In genomic region chr8:107425230-107425597, GRCm38 (mm10) we compare ENCODE assay signal across 8 mouse cellular contexts. TPM values are rescaled to one million over a fixed set of nuclear protein-coding genes. Genes with fewer than 3 reads are reported as not detected.
DNase-seq lines count a peak whose midpoint lies in the region; ATAC-seq lines count a peak whose summit lies in the region.

No protein-coding gene starts in this region.

- no peak overlapping the region for H3K27ac ChIP-seq in kidney, embryonic 15.5 days
- no peak overlapping the region for H3K27ac ChIP-seq in embryonic facial prominence, embryonic 13.5 days
- no peak overlapping the region for H3K27ac ChIP-seq in intestine, embryonic 14.5 days (ENCODE audit: low read depth)
- no peak overlapping the region for H3K27ac ChIP-seq in midbrain, embryonic 15.5 days

- no peaks in the 10 kb centered on the region for H3K27me3 ChIP-seq in kidney, embryonic 15.5 days
- no peaks in the 10 kb centered on the region for H3K27me3 ChIP-seq in embryonic facial prominence, embryonic 13.5 days
- no peaks in the 10 kb centered on the region for H3K27me3 ChIP-seq in intestine, embryonic 14.5 days (replicated peaks; ENCODE audit: control insufficient read depth, insufficient read depth, low read length)
- H3K27me3 ChIP-seq in midbrain, embryonic 15.5 days (replicated peaks), result no peaks in the 10 kb centered on the region

- H3K9ac ChIP-seq in kidney, embryonic 15.5 days, result no peak overlapping the region
- no peak overlapping the region for H3K9ac ChIP-seq in embryonic facial prominence, embryonic 13.5 days
- H3K9ac ChIP-seq in intestine, embryonic 14.5 days (ENCODE audit: low read length), result no peak overlapping the region
- H3K9ac ChIP-seq in midbrain, embryonic 15.5 days, result no peak overlapping the region

- ATAC-seq in kidney, embryonic 15.5 days (replicated peaks; ENCODE audit: low FRiP score), result no peak
- no peak for ATAC-seq in embryonic facial prominence, embryonic 13.5 days (ENCODE audit: insufficient number of reproducible peaks, insufficient read depth, low FRiP score, low TSS enrichment, low read depth)
- no peak for ATAC-seq in intestine, embryonic 14.5 days (replicated peaks; ENCODE audit: low FRiP score, low TSS enrichment, low read depth)
- ATAC-seq in midbrain, embryonic 15.5 days (replicated peaks), result no peak

- H3K9me3 ChIP-seq in kidney, embryonic 15.5 days (replicated peaks), result no peaks in the 10 kb centered on the region
- no peaks in the 10 kb centered on the region for H3K9me3 ChIP-seq in embryonic facial prominence, embryonic 13.5 days
- H3K9me3 ChIP-seq in intestine, embryonic 14.5 days (ENCODE audit: control insufficient read depth, low read length), result no peaks in the 10 kb centered on the region
- H3K9me3 ChIP-seq in midbrain, embryonic 15.5 days, result no peaks in the 10 kb centered on the region

- peak overlapping the region; percentile 88; the same call in 1 of the 2 replicates for H3K4me3 ChIP-seq in kidney, embryonic 15.5 days (replicated peaks)
- peak overlapping the region; percentile 83 for H3K4me3 ChIP-seq in embryonic facial prominence, embryonic 13.5 days
- H3K4me3 ChIP-seq in intestine, embryonic 14.5 days (ENCODE audit: low read depth, low read length), result peak overlapping the region; percentile 100; the same call in 1 of the 2 replicates
- peak overlapping the region; percentile 82 for H3K4me3 ChIP-seq in midbrain, embryonic 15.5 days

- H3K36me3 ChIP-seq in kidney, embryonic 15.5 days, result peaks cover 31% of the 10 kb centered on the region
- peaks cover 30% of the 10 kb centered on the region for H3K36me3 ChIP-seq in embryonic facial prominence, embryonic 13.5 days
- H3K36me3 ChIP-seq in intestine, embryonic 14.5 days (ENCODE audit: control insufficient read depth, insufficient read depth, low read length), result peaks cover 25% of the 10 kb centered on the region
- peaks cover 10% of the 10 kb centered on the region; the same call in 1 of the 2 replicates for H3K36me3 ChIP-seq in midbrain, embryonic 15.5 days (replicated peaks)

- peaks cover 14% of the 10 kb centered on the region for H3K4me1 ChIP-seq in kidney, embryonic 15.5 days
- peaks cover 28% of the 10 kb centered on the region for H3K4me1 ChIP-seq in embryonic facial prominence, embryonic 13.5 days
- peaks cover 7% of the 10 kb centered on the region for H3K4me1 ChIP-seq in intestine, embryonic 14.5 days (replicated peaks; ENCODE audit: control insufficient read depth, insufficient read depth, low read length)
- H3K4me1 ChIP-seq in midbrain, embryonic 15.5 days, result peaks cover 22% of the 10 kb centered on the region

- DNase-seq in kidney, postnatal 4 days, result no peak
- DNase-seq in intestine, embryonic 14.5 days (ENCODE audit: low spot score), result no peak
- no peak for DNase-seq in cerebellum, postnatal 4 days (ENCODE audit: low spot score in 2 of 2)
- no peak for DNase-seq in adrenal gland, adult 2 months
- DNase-seq in adrenal gland, adult (ENCODE audit: inconsistent age in 2 of 2, low spot score in 1 of 2), result no peak

- WGBS in kidney, embryonic 15.5 days, result 48% methylated on average over 8 of the region's 8 CpGs
- WGBS in embryonic facial prominence, embryonic 13.5 days, result 45% methylated on average over 8 of the region's 8 CpGs
- 48% methylated on average over 8 of the region's 8 CpGs for WGBS in intestine, embryonic 14.5 days
- 47% methylated on average over 8 of the region's 8 CpGs for WGBS in midbrain, embryonic 15.5 days

- peak overlapping the region; percentile 77 for H3K4me2 ChIP-seq in kidney, embryonic 15.5 days
- 0 out of 2 replicates have a peak overlapping the region, but pooled peaks have one; percentile 82 for H3K4me2 ChIP-seq in embryonic facial prominence, embryonic 13.5 days
- H3K4me2 ChIP-seq in intestine, embryonic 14.5 days (ENCODE audit: low read length), result peak overlapping the region; percentile 18; the same call in 1 of the 2 replicates
- H3K4me2 ChIP-seq in midbrain, embryonic 15.5 days, result peak overlapping the region; percentile 82; the same call in 1 of the 2 replicates

RNA-seq across cellular contexts. Expression of gene Nob1, which starts 0.4 kb away (rescaled TPM):
- polyA plus RNA-seq in kidney, embryonic 15.5 days (2015; fragmentation: Nextera tagmentation; extraction: Ambion mirVana), result 86.1 and 89.0 TPM in 2 replicates
- 96.8 and 106 TPM in 2 replicates for polyA plus RNA-seq in embryonic facial prominence, embryonic 13.5 days (2015; fragmentation: Nextera tagmentation; extraction: Ambion mirVana)
- polyA plus RNA-seq in intestine, embryonic 14.5 days (2014; fragmentation: Nextera tagmentation; extraction: Ambion mirVana), result 66.2 and 82.6 TPM in 2 replicates
- 68.0 and 70.0 TPM in 2 replicates for polyA plus RNA-seq in midbrain, embryonic 15.5 days (2015; fragmentation: Nextera tagmentation; extraction: Ambion mirVana)
- 10 to 100 TPM; 26.0 to 38.4 TPM for total RNA-seq in adrenal gland, adult 2 months (2021)
- 19.7 and 20.3 TPM in 2 replicates for polyA plus RNA-seq in adrenal gland, adult 2 months (2012; rRNA removed)

RNA-seq across cellular contexts. Expression of gene Wwp2, which starts 11.0 kb away (rescaled TPM):
- 42.0 and 50.4 TPM in 2 replicates for polyA plus RNA-seq in kidney, embryonic 15.5 days (2015; fragmentation: Nextera tagmentation; extraction: Ambion mirVana)
- 158 and 211 TPM in 2 replicates for polyA plus RNA-seq in embryonic facial prominence, embryonic 13.5 days (2015; fragmentation: Nextera tagmentation; extraction: Ambion mirVana)
- 40.4 and 43.6 TPM in 2 replicates for polyA plus RNA-seq in intestine, embryonic 14.5 days (2014; fragmentation: Nextera tagmentation; extraction: Ambion mirVana)
- polyA plus RNA-seq in midbrain, embryonic 15.5 days (2015; fragmentation: Nextera tagmentation; extraction: Ambion mirVana), result 43.0 and 44.3 TPM in 2 replicates
- 10 to 100 TPM; 30.8 to 34.5 TPM for total RNA-seq in adrenal gland, adult 2 months (2021)
- 20.3 and 22.2 TPM in 2 replicates for polyA plus RNA-seq in adrenal gland, adult 2 months (2012; rRNA removed)

RNA-seq across cellular contexts. Expression of gene Nqo1, which starts 22.2 kb away (rescaled TPM):
- polyA plus RNA-seq in kidney, embryonic 15.5 days (2015; fragmentation: Nextera tagmentation; extraction: Ambion mirVana), result 10.7 and 11.5 TPM in 2 replicates
- 21.8 and 25.0 TPM in 2 replicates for polyA plus RNA-seq in embryonic facial prominence, embryonic 13.5 days (2015; fragmentation: Nextera tagmentation; extraction: Ambion mirVana)
- polyA plus RNA-seq in intestine, embryonic 14.5 days (2014; fragmentation: Nextera tagmentation; extraction: Ambion mirVana), result 8.9 and 10.6 TPM in 2 replicates
- 4.1 and 5.5 TPM in 2 replicates for polyA plus RNA-seq in midbrain, embryonic 15.5 days (2015; fragmentation: Nextera tagmentation; extraction: Ambion mirVana)
- total RNA-seq in adrenal gland, adult 2 months (2021), result 1 to 10 TPM; 5.4 to 5.6 TPM
- 1.5 and 1.6 TPM in 2 replicates for polyA plus RNA-seq in adrenal gland, adult 2 months (2012; rRNA removed)

Comparison
In these comparisons a context has a peak if more than half of its experiments do, and no peak if none do; other contexts are left out.
1. H3K4me2 ChIP-seq: peak in every context shown above with its lines; median percentile 82 in embryonic facial prominence, embryonic 13.5 days; 82 in midbrain, embryonic 15.5 days; 77 in kidney, embryonic 15.5 days; 18 in intestine, embryonic 14.5 days.